Mouse (Mus musculus) lung, postnatal 0 days (tissue): ENCODE measurements around the gene Gpr183.

Experiments
- CTCF ChIP-seq: IDR thresholded peaks from 2 replicates; pipeline ENCODE4 v1.5.1; 2016; ENCODE audit warnings: antibody characterized with exemption, mild to moderate bottlenecking
- EP300 ChIP-seq: IDR thresholded peaks from 2 replicates; pipeline ENCODE4 v1.6.1; 2016; ENCODE audit warnings: antibody characterized with exemption, mild to moderate bottlenecking, control low read depth

- no peak for TF ChIP-seq EP300
- TF ChIP-seq CTCF = no peak
Observed at GRCm38 (mm10) chr14:121983009-121983933, 18.3 kb upstream of the Gpr183 start.
